Mouse (Mus musculus): ENCODE measurements at regions not wholly inside any gene's neighbourhood (a gene's known extent, or its start where the extent isn't known, plus 50 kb on each side); places are given as distances from the start of the nearest gene placed in this dataset.

GRCm38 (mm10) chr6:51701253-51702020 is 177.7 kb downstream of the Snx10 start:
- no peak for DNase-seq (ENCODE audit: low read depth, low spot score)

- DNase-seq (ENCODE audit: low read depth, low spot score), result no peak
Measured at GRCm38 (mm10) chr6:51702456-51703171, 178.9 kb downstream of the Snx10 start.

DNA sequence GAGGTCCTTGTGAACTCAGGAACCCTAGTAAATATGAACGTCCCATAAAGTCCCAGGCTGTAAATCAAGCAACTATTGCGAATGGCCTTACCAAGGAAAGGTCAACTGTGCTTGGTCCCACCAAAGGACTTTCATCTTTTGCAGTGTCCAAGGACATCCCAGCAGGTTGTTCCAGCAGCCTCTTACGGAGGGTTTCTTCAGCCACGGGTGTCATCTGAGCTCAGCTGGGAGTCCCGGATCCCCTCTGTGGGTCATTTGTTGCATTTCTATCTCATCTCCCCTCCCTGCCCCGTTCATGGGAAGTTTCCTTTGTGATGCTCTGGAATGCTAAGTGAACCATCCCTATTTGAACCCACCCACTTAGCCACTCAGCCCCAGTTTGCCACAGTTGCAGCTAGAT is 184.3 kb downstream of the Snx10 start:
- no peak for DNase-seq (ENCODE audit: low read depth, low spot score)

- DNase-seq (ENCODE audit: low read depth, low spot score), result no peak
Measured at GRCm38 (mm10) chr6:51708668-51709339, 185.1 kb downstream of the Snx10 start.

- DNase-seq (ENCODE audit: low read depth, low spot score), result no peak
Measured at GRCm38 (mm10) chr6:51709340-51710067, 185.8 kb downstream of the Snx10 start.

GRCm38 (mm10) chr6:51710153-51710552 is 186.5 kb downstream of the Snx10 start:
- no peak for DNase-seq (ENCODE audit: low read depth, low spot score)

DNA sequence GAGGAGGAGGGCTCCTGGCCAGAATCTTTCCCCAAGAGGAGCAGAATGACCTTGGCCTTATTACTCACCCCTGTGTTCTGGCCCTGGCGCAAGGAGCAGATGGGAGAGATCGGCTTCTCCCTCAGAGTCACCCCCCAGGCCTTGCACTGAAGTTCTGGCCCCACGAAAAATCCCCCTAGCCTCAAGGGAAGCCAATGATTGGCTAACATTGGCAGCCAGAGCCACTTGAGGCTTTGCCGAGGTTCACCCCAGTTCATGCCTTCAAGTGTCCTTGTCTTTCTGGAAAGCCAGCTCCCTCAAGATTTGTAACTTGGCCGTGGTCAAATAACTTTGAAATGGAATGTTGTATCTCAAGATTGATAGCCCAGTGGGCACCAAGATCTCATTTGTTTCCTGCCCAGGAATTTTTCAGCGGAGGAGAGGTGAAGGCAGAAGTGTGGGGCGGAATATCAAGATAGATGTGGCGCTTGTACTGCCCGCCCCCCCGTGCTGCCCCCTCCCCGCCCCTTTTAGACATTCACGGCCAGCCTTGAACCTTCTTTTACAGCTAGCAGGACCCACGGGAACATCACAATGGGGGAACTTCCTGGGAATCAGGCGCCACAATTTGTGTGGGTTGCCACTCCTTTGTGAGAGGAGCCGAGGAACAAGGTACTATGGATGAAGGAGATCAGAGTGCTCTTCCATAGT is 187.4 kb downstream of the Snx10 start:
- DNase-seq (ENCODE audit: low read depth, low spot score), result no peak

GRCm38 (mm10) chr6:51711616-51711970 is 187.9 kb downstream of the Snx10 start:
- DNase-seq (ENCODE audit: low read depth, low spot score), result no peak

- no peak for DNase-seq (ENCODE audit: low read depth, low spot score)
Measured at GRCm38 (mm10) chr6:51715158-51715840, 191.6 kb downstream of the Snx10 start.

DNA sequence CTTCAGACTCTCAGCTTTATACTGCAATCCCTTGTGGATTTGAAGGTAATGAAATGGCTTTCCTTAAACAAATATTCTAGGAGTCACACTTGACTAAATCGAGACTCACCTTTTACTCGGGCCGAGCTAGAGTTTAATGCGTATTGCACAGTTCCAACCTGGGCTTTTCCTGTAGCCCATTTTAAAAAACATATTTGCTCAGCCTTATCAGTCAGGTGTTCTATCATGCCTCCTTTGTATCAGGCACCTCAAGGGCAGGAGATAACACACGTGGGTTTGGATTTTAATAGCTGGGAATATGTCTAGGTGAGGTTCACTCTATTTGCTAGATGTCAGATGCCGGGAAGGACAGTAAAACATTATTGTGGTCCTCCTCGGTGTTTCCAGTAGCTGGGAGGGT is 193.7 kb downstream of the Snx10 start:
- DNase-seq (ENCODE audit: low read depth, low spot score), result no peak

GRCm38 (mm10) chr6:51720705-51721104 is 197.0 kb downstream of the Snx10 start:
- DNase-seq (ENCODE audit: low read depth, low spot score), result no peak

GRCm38 (mm10) chr6:51723053-51723452 is 199.4 kb downstream of the Snx10 start:
- no peak for DNase-seq (ENCODE audit: low read depth, low spot score)

GRCm38 (mm10) chr6:51727191-51727590 is 203.5 kb downstream of the Snx10 start:
- no peak for DNase-seq (ENCODE audit: low read depth, low spot score)

DNA sequence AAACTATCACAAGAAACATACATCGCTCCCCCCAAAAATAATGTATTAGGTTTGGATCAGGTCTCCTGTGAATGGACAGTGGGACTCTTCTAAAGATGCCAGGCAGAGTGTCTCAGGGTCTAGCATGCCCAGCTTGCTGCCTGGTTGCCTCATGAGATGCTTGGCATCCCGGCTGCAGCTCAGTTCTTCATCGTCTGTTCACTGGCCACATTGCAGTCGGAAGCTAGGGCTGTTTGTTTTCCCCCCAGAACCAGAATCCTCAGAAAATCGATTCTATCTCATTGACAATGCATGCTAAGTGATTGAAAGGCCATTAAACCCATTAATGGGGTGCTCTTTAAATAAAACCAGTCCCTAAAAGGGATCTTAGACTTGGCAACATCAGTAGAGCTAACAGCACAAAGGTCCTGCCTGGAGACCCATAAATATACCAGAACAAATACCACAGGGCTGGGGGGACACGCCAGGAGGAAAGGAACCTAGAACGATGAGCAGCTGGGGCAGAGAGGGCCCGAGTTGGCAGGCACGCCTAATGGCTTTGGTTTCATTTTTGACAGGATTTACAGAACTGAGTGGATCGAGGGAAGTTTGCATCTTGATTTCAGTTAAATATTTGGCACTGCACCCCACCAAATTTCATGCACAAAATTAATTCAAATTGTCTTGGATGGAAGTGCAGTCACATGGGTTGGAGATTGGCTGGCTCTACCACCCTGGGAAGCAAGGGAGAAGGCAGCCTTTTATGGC is 205.3 kb downstream of the Snx10 start:
- DNase-seq (ENCODE audit: low read depth, low spot score), result no peak

DNA sequence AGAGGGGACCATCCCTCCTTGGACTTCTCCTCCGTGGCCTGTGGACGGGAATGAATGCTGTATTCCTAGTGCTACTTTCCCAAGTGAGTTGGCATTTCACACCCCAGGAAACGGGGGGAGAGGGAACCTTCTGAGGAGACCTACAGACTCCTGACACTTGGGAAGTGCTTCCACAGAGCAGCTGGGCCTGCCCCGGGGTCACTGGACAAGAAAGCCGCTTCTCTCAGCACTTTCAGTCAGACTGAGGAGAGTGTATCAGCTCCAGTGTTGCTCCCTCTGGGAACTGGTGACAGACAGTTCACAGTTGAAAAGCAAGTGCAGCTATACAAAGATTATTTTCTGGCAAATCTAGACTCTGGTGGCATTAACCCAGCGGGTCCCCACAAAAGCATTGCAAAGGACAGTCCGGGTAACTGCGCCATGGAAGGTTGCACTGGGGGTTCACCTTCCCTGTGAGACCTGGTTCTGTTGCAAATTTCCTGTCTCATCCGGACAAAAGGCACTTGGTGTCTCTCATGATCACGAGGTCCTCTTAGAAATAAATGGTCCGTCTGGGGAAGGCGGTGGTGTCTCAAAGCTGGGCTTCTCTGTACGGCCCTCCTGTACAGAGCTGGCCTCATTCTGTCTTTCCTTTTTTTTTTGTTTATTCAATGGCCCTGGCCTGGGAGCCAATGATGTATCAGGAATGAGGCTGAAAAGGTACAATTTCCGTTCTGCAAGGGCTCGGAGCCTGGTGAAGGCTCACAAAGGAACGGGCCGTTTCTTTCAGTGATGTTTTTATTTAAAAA is 207.1 kb downstream of the Snx10 start:
- DNase-seq (ENCODE audit: low read depth, low spot score), result no peak

DNA sequence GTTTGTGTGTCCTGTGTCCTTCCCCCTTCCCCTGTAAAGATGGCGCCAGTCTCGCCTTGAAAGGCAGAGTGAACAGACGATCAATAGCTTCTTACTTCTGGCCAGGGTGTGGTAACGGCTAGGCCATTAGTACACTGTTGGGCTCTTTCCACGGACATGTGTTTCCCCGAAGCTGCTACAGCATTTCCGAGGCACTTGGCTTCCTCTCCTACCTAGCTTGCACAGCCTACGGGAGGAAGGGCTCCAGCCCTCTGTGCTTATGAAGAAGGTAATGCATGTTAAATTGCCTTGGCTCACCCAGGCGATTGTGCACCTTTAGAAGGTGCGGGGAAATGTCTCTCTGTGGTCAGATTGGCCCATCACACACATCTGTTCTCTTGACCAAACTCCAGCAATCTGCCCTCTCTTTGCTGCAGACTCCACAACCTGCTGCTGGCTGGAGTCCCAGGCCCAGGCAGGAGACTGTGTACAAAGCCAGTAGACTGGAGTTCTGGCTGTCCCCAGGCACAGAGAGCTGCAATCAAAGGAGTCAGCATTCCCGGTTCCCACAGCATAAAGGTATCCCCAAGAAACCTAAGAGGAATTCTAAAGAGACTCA is 208.7 kb downstream of the Snx10 start:
- DNase-seq (ENCODE audit: low read depth, low spot score), result no peak

GRCm38 (mm10) chr6:51736051-51736450 is 212.3 kb downstream of the Snx10 start:
- no peak for DNase-seq (ENCODE audit: low read depth, low spot score)

- DNase-seq (ENCODE audit: low read depth, low spot score), result no peak
Measured at GRCm38 (mm10) chr6:51743105-51743660, 219.5 kb downstream of the Snx10 start.

- no peak for DNase-seq (ENCODE audit: low read depth, low spot score)
Measured at GRCm38 (mm10) chr6:51744607-51745006, 220.9 kb downstream of the Snx10 start.

Measured in A20 (cell line).